Mouse (Mus musculus) heart, postnatal 14 days (tissue): ENCODE measurements around the gene Gm10134. TPM values are rescaled to one million over a fixed set of nuclear protein-coding genes. Genes with fewer than 3 reads are reported as not detected.

Experiments used
- DNase-seq, 2 experiments: peaks; one replicate each; pipeline ENCODE4 v3.0.0; 2021 to 2022
- intact Hi-C: fragments of 180-260 bp; cut with DNase I; formaldehyde crosslinking; loops from one replicate; pipeline ENCODE4 v1.15.1; 2025
- total RNA-seq, 2 experiments: library from RNA; stranded (reverse); gene quantifications; 2 replicates each; pipeline ENCODE4 v1.2.3; 2021

Gm10134 gene
- total RNA-seq, 2 experiments from 2014 or later, result 1.2 to 1.4 TPM

- intact Hi-C loops, result no loop called here
- DNase-seq, result no peak
Observed at GRCm38 (mm10) chr2:28529856-28530255, 24.0 kb downstream of the Gm10134 start.

GRCm38 (mm10) chr2:28530311-28530710 lies 24.4 kb downstream of the Gm10134 start:
- no peak for DNase-seq
- intact Hi-C loops, result no loop called here

GRCm38 (mm10) chr2:28532938-28533771 lies 27.3 kb downstream of the Gm10134 start:
- peak; percentile 89 to 92 for DNase-seq
- intact Hi-C loops, result no loop called here

- intact Hi-C loops, result no loop called here
- DNase-seq, result no peak
Observed at GRCm38 (mm10) chr2:28533901-28534435, 28.1 kb downstream of the Gm10134 start.

GRCm38 (mm10) chr2:28534436-28535262 lies 28.8 kb downstream of the Gm10134 start:
- DNase-seq, result peak; percentile 64
- intact Hi-C loops, result no loop called here

- intact Hi-C loops, result no loop called here
- no peak for DNase-seq
Observed at GRCm38 (mm10) chr2:28535263-28535540, 29.3 kb downstream of the Gm10134 start.

- peak; percentile 45 to 59 for DNase-seq
- intact Hi-C loops, result no loop called here
Observed at GRCm38 (mm10) chr2:28535650-28536049, 29.8 kb downstream of the Gm10134 start.

- DNase-seq, result peak; percentile 42
- intact Hi-C loops, result no loop called here
Observed at GRCm38 (mm10) chr2:28536166-28536565, 30.3 kb downstream of the Gm10134 start.

GRCm38 (mm10) chr2:28536766-28537633 lies 31.1 kb downstream of the Gm10134 start:
- DNase-seq, result no peak
- intact Hi-C loops, result no loop called here

GRCm38 (mm10) chr2:28537634-28537920 lies 31.7 kb downstream of the Gm10134 start:
- intact Hi-C loops, result no loop called here
- no peak for DNase-seq

GRCm38 (mm10) chr2:28537995-28538816 lies 32.3 kb downstream of the Gm10134 start:
- DNase-seq, result no peak
- intact Hi-C loops, result no loop called here

- intact Hi-C loops, result no loop called here
- peak in 1 of 2 experiments; percentile 28 for DNase-seq
Observed at GRCm38 (mm10) chr2:28538817-28539128, 32.9 kb downstream of the Gm10134 start.

- intact Hi-C loops, result no loop called here
- DNase-seq, result peak; percentile 69 to 80
Observed at GRCm38 (mm10) chr2:28539206-28539605, 33.3 kb downstream of the Gm10134 start.

GRCm38 (mm10) chr2:28539949-28540348 lies 34.1 kb downstream of the Gm10134 start:
- intact Hi-C loops, result no loop called here
- no peak for DNase-seq

- no peak for DNase-seq
- intact Hi-C loops, result no loop called here
Observed at GRCm38 (mm10) chr2:28540587-28541227, 34.8 kb downstream of the Gm10134 start.

- DNase-seq, result no peak
- intact Hi-C loops, result loop anchor here (1.0 kb wide), 1 partner anchor 22 kb away; no protein-coding TSS in a partner anchor
Observed at GRCm38 (mm10) chr2:28543894-28544293, 38.0 kb downstream of the Gm10134 start.

GRCm38 (mm10) chr2:28545976-28546375 lies 40.1 kb downstream of the Gm10134 start:
- intact Hi-C loops, result no loop called here
- no peak for DNase-seq

GRCm38 (mm10) chr2:28546560-28546959 lies 40.7 kb downstream of the Gm10134 start:
- no peak for DNase-seq
- intact Hi-C loops, result no loop called here
